Mouse (Mus musculus): ENCODE results near the gene Bod1.

GRCm38 (mm10) chr11:31617797-31618196 lies 53.9 kb downstream of the Bod1 start:
- TF ChIP-seq EP300 (optimal IDR thresholded peaks at IDR 0.05) = no peak
- TF ChIP-seq CTCF (IDR thresholded peaks at IDR 0.05; ENCODE audit: low read depth) = no peak
